ENCODE assay signal across 10 mouse cellular contexts in genomic region chr5:32314731-32315130, GRCm38 (mm10).
DNase-seq lines count a peak whose midpoint lies in the region; ATAC-seq and TF ChIP-seq lines count a peak whose summit lies in the region.
"Had no signal": no experiment of that assay in that cellular context is flagged by ENCODE, and none has a peak within 500 bp of the region (broad histone marks: within the 10 kb centered on the region; RNA-seq: fewer than 3 reads in every experiment).

No protein-coding gene starts in this region.

- H3K4me2 ChIP-seq in lung, postnatal 0 days (replicated peaks; ENCODE audit: low read depth, low read length) = no peak overlapping the region
- H3K4me2 ChIP-seq in stomach, embryonic 16.5 days (ENCODE audit: low read depth, low read length) = no peak overlapping the region
- no peak overlapping the region for H3K4me2 ChIP-seq in midbrain, embryonic 11.5 days

- no peak for TF ChIP-seq CTCF in lung, postnatal 0 days (IDR thresholded peaks at IDR 0.05)

- peak; percentile 16 for DNase-seq in lung, postnatal 0 days (ENCODE audit: low spot score)
- DNase-seq in lung, postnatal 14 days = no peak
- DNase-seq in brain, adult 2 months (ENCODE audit: low read depth, low spot score) = peak; percentile 89
- peak; percentile 61 for DNase-seq in layer of hippocampus, adult 9-11 months
- DNase-seq in testis, postnatal 10 days (ENCODE audit: low spot score) = no peak
- DNase-seq in midbrain, embryonic 11.5 days (ENCODE audit: low spot score, missing footprints) = no peak
- DNase-seq: gastrocnemius, postnatal 36 days; lung, postnatal 36 days; thymus, postnatal 14 days had no signal

- no peaks in the 10 kb centered on the region for H3K4me1 ChIP-seq in lung, postnatal 0 days (ENCODE audit: insufficient read depth, low read depth, low read length)
- no peaks in the 10 kb centered on the region for H3K4me1 ChIP-seq in stomach, embryonic 16.5 days (ENCODE audit: control insufficient read depth, insufficient read depth, low read length)
- H3K4me1 ChIP-seq in midbrain, embryonic 11.5 days (ENCODE audit: control insufficient read depth, insufficient read depth, low read length) = no peaks in the 10 kb centered on the region

- peak; percentile 53; the same call in 1 of the 2 replicates for ATAC-seq in lung, postnatal 0 days
- peak; percentile 68; the same call in 1 of the 2 replicates for ATAC-seq in stomach, embryonic 16.5 days (ENCODE audit: insufficient read depth, low FRiP score)
- ATAC-seq in midbrain, embryonic 11.5 days (ENCODE audit: low FRiP score) = no peak

- H3K27me3 ChIP-seq in lung, postnatal 0 days (replicated peaks; ENCODE audit: insufficient read depth, low read length) = no peaks in the 10 kb centered on the region
- no peaks in the 10 kb centered on the region for H3K27me3 ChIP-seq in stomach, embryonic 16.5 days (ENCODE audit: control insufficient read depth, insufficient read depth, low read length)
- H3K27me3 ChIP-seq in midbrain, embryonic 11.5 days (ENCODE audit: control insufficient read depth, insufficient read depth, low read length) = no peaks in the 10 kb centered on the region

- H3K9me3 ChIP-seq in lung, postnatal 0 days (ENCODE audit: low read length) = no peaks in the 10 kb centered on the region
- H3K9me3 ChIP-seq in stomach, embryonic 16.5 days (replicated peaks; ENCODE audit: control insufficient read depth, low read length) = no peaks in the 10 kb centered on the region
- H3K9me3 ChIP-seq in midbrain, embryonic 11.5 days (ENCODE audit: control insufficient read depth, low read length) = no peaks in the 10 kb centered on the region

- H3K27ac ChIP-seq in lung, postnatal 0 days (ENCODE audit: low read length) = no peak overlapping the region
- no peak overlapping the region for H3K27ac ChIP-seq in stomach, embryonic 16.5 days (ENCODE audit: low read length)
- no peak overlapping the region for H3K27ac ChIP-seq in midbrain, embryonic 11.5 days (ENCODE audit: low read depth, low read length)

- no peak for TF ChIP-seq EP300 in lung, postnatal 0 days (IDR thresholded peaks at IDR 0.05)

- H3K9ac ChIP-seq in lung, postnatal 0 days (replicated peaks; ENCODE audit: low read depth) = no peak overlapping the region
- no peak overlapping the region for H3K9ac ChIP-seq in stomach, embryonic 16.5 days (ENCODE audit: low read length)
- H3K9ac ChIP-seq in midbrain, embryonic 11.5 days (ENCODE audit: low read length) = no peak overlapping the region

- 26% methylated on average over 2 of the region's 2 CpGs for WGBS in lung, postnatal 0 days
- WGBS in stomach, embryonic 16.5 days = 47% methylated on average over 2 of the region's 2 CpGs
- WGBS in midbrain, embryonic 11.5 days = 76% methylated on average over 2 of the region's 2 CpGs

- no peak overlapping the region for H3K4me3 ChIP-seq in lung, postnatal 0 days (ENCODE audit: low read depth, low read length)
- no peak overlapping the region for H3K4me3 ChIP-seq in stomach, embryonic 16.5 days (replicated peaks; ENCODE audit: low read length)
- H3K4me3 ChIP-seq in midbrain, embryonic 11.5 days (ENCODE audit: low read depth, low read length) = no peak overlapping the region

- no peaks in the 10 kb centered on the region for H3K36me3 ChIP-seq in lung, postnatal 0 days (ENCODE audit: insufficient read depth, low read length)
- no peaks in the 10 kb centered on the region for H3K36me3 ChIP-seq in stomach, embryonic 16.5 days (ENCODE audit: control insufficient read depth, insufficient read depth, low read length)
- no peaks in the 10 kb centered on the region for H3K36me3 ChIP-seq in midbrain, embryonic 11.5 days (ENCODE audit: control insufficient read depth, insufficient read depth, low read length)

Comparison
In these comparisons a context has a peak if more than half of its experiments do, and no peak if none do; other contexts are left out.
1. DNase-seq: peak in lung, postnatal 0 days (single experiment), brain, adult 2 months (single experiment) and layer of hippocampus, adult 9-11 months (single experiment); none in lung, postnatal 14 days (single experiment), testis, postnatal 10 days (single experiment) and midbrain, embryonic 11.5 days (single experiment).